Comparison of ENCODE assay signal across 10 mouse cellular contexts in genomic region chr3:51531473-51532281, GRCm38 (mm10). TPM values are rescaled to one million over a fixed set of nuclear protein-coding genes. Genes with fewer than 3 reads are reported as not detected.
DNase-seq lines count a peak whose midpoint lies in the region; ATAC-seq lines count a peak whose summit lies in the region.
"Had no signal": no experiment of that assay in that cellular context is flagged by ENCODE, and none has a peak within 500 bp of the region (broad histone marks: within the 10 kb centered on the region; RNA-seq: fewer than 3 reads in every experiment).

No protein-coding gene starts in this region.

- DNase-seq in hindbrain, embryonic 10.5 days (ENCODE audit: low spot score): no peak
- peak; percentile 19 to 26 for DNase-seq in adrenal gland, postnatal 4 days (ENCODE audit: low spot score in 2 of 2)
- DNase-seq in kidney, postnatal 36 days: peak; percentile 66 to 76
- DNase-seq in lung, postnatal 36 days: peak; percentile 75
- DNase-seq in frontal cortex, postnatal 25 days (ENCODE audit: low spot score in 2 of 2): no peak
- no peak for DNase-seq in MN1 (ENCODE audit: low spot score)

- H3K4me2 ChIP-seq in hindbrain, embryonic 13.5 days: no peak overlapping the region; the same call in 1 of the 2 replicates
- H3K4me2 ChIP-seq in heart, embryonic 15.5 days: no peak overlapping the region

- H3K4me3 ChIP-seq in hindbrain, embryonic 13.5 days: no peak overlapping the region
- no peak overlapping the region for H3K4me3 ChIP-seq in hindbrain, embryonic 10.5 days
- H3K4me3 ChIP-seq in heart, embryonic 15.5 days: no peak overlapping the region
- H3K4me3 ChIP-seq: megakaryocyte, embryonic 14.5 days had no signal

- H3K9me3 ChIP-seq in hindbrain, embryonic 13.5 days: no peaks in the 10 kb centered on the region
- no peaks in the 10 kb centered on the region for H3K9me3 ChIP-seq in hindbrain, embryonic 10.5 days
- H3K9me3 ChIP-seq in heart, embryonic 15.5 days (replicated peaks): no peaks in the 10 kb centered on the region
- H3K9me3 ChIP-seq: megakaryocyte, embryonic 14.5 days had no signal

- H3K4me1 ChIP-seq in hindbrain, embryonic 13.5 days (replicated peaks): peaks cover 12% of the 10 kb centered on the region
- H3K4me1 ChIP-seq in hindbrain, embryonic 10.5 days (replicated peaks): 0 out of 2 replicates have a peak, but pooled peaks cover 3% of the 10 kb centered on the region
- H3K4me1 ChIP-seq in heart, embryonic 15.5 days (replicated peaks): 0 out of 2 replicates have a peak, but pooled peaks cover 2% of the 10 kb centered on the region
- H3K4me1 ChIP-seq: megakaryocyte, embryonic 14.5 days had no signal

- WGBS in hindbrain, embryonic 13.5 days: 71% methylated on average over 13 of the region's 13 CpGs
- WGBS in hindbrain, embryonic 10.5 days: 88% methylated on average over 13 of the region's 13 CpGs
- 79% methylated on average over 13 of the region's 13 CpGs for WGBS in heart, embryonic 15.5 days

- peak; percentile 65 for ATAC-seq in hindbrain, embryonic 13.5 days (ENCODE audit: low FRiP score)
- no peak for ATAC-seq in heart, embryonic 15.5 days (replicated peaks; ENCODE audit: insufficient number of reproducible peaks, insufficient read depth, low FRiP score, low read depth)

- no peak overlapping the region for H3K9ac ChIP-seq in hindbrain, embryonic 13.5 days
- H3K9ac ChIP-seq in heart, embryonic 15.5 days: no peak overlapping the region

- peak overlapping the region; percentile 79 for H3K27ac ChIP-seq in hindbrain, embryonic 13.5 days
- no peak overlapping the region for H3K27ac ChIP-seq in hindbrain, embryonic 10.5 days
- peak overlapping the region; percentile 38 for H3K27ac ChIP-seq in heart, embryonic 15.5 days

- H3K27me3 ChIP-seq in hindbrain, embryonic 13.5 days: no peaks in the 10 kb centered on the region
- no peaks in the 10 kb centered on the region for H3K27me3 ChIP-seq in hindbrain, embryonic 10.5 days (ENCODE audit: insufficient read depth, poor library complexity, severe bottlenecking)
- no peaks in the 10 kb centered on the region for H3K27me3 ChIP-seq in heart, embryonic 15.5 days
- H3K27me3 ChIP-seq: CH12.LX; megakaryocyte, embryonic 14.5 days had no signal

- peaks cover 87% of the 10 kb centered on the region for H3K36me3 ChIP-seq in hindbrain, embryonic 13.5 days
- peaks cover 97% of the 10 kb centered on the region for H3K36me3 ChIP-seq in hindbrain, embryonic 10.5 days
- H3K36me3 ChIP-seq in heart, embryonic 15.5 days: peaks cover 80% of the 10 kb centered on the region

RNA-seq across cellular contexts. Expression of gene Setd7, which starts 29.0 kb away (rescaled TPM):
- polyA plus RNA-seq in hindbrain, embryonic 13.5 days (2015; fragmentation: Nextera tagmentation; extraction: Ambion mirVana): 2.8 and 3.9 TPM in 2 replicates
- 3.0 and 3.2 TPM in 2 replicates for polyA plus RNA-seq in hindbrain, embryonic 10.5 days (2016; fragmentation: Nextera tagmentation; extraction: Ambion mirVana)
- 10 to 100 TPM; 28.6 to 30.7 TPM for total RNA-seq in adrenal gland, postnatal 4 days (2021)
- polyA plus RNA-seq in heart, embryonic 15.5 days (2015; fragmentation: Nextera tagmentation; extraction: Ambion mirVana): 3.7 and 5.1 TPM in 2 replicates

RNA-seq across cellular contexts. Expression of gene Rab33b, which starts 48.0 kb away (rescaled TPM):
- 23.9 TPM in 2 replicates for polyA plus RNA-seq in hindbrain, embryonic 13.5 days (2015; fragmentation: Nextera tagmentation; extraction: Ambion mirVana)
- 11.8 and 14.4 TPM in 2 replicates for polyA plus RNA-seq in hindbrain, embryonic 10.5 days (2016; fragmentation: Nextera tagmentation; extraction: Ambion mirVana)
- total RNA-seq in adrenal gland, postnatal 4 days (2021): 10 to 100 TPM; 18.3 to 19.9 TPM
- polyA plus RNA-seq in heart, embryonic 15.5 days (2015; fragmentation: Nextera tagmentation; extraction: Ambion mirVana): 14.9 and 17.6 TPM in 2 replicates

Comparison
In these comparisons a context has a peak if more than half of its experiments do, and no peak if none do; other contexts are left out.
1. DNase-seq: peak in adrenal gland, postnatal 4 days (2 of 2), kidney, postnatal 36 days (2 of 2) and lung, postnatal 36 days (single experiment); none in hindbrain, embryonic 10.5 days (single experiment), frontal cortex, postnatal 25 days (0 of 2) and MN1 (single experiment).